Mouse (Mus musculus) spleen, adult 2 months (tissue): ENCODE results near the gene 2810004N23Rik. TPM values are rescaled to one million over a fixed set of nuclear protein-coding genes. Genes with fewer than 3 reads are reported as not detected.

Source experiments
- DNase-seq, 2 experiments: peaks; one replicate each; pipeline versions ENCODE4 v3.0.0 to v3.0.0-alpha.2; 2012 to 2021; ENCODE audit warnings: low spot score in 2 of 2, low read depth in 1 of 2
- H3K27ac ChIP-seq: fragments of 200-500 bp; 2 replicates; pipeline ENCODE4 v1.5.1; 2012; ENCODE audit warnings: low read length, inconsistent platforms; ENCODE audit not compliant: insufficient read depth
- H3K27me3 ChIP-seq: fragments of 200-500 bp; 2 replicates; pipeline ENCODE4 v1.6.1; 2012; ENCODE audit warnings: mild to moderate bottlenecking, moderate library complexity, low read length, inconsistent platforms; ENCODE audit not compliant: control insufficient read depth, insufficient read depth
- H3K36me3 ChIP-seq: fragments of 200-500 bp; 2 replicates; pipeline ENCODE4 v1.6.1; 2012; ENCODE audit warnings: mild to moderate bottlenecking, low read length, inconsistent platforms; ENCODE audit not compliant: control insufficient read depth, insufficient read depth
- H3K4me1 ChIP-seq: fragments of 200-500 bp; 2 replicates; pipeline ENCODE4 v1.6.1; 2011; ENCODE audit warnings: inconsistent platforms; ENCODE audit not compliant: control insufficient read depth, insufficient read depth, insufficient read length
- H3K4me3 ChIP-seq: fragments of 200-500 bp; 2 replicates; pipeline ENCODE4 v1.5.1; 2011; ENCODE audit warnings: mild to moderate bottlenecking, inconsistent platforms; ENCODE audit not compliant: insufficient read depth, insufficient read length; ENCODE audit errors: extremely low read depth
- CTCF ChIP-seq: fragments of 200-500 bp; IDR thresholded peaks from 2 replicates; pipeline ENCODE4 v1.5.1; 2011; ENCODE audit warnings: mild to moderate bottlenecking, inconsistent platforms; ENCODE audit not compliant: insufficient read depth, insufficient read length, insufficient replicate concordance; ENCODE audit errors: extremely low read depth
- POLR2A ChIP-seq: fragments of 200-500 bp; IDR thresholded peaks from 2 replicates; pipeline ENCODE4 v1.6.1; 2011; ENCODE audit warnings: low read depth, low read length, inconsistent platforms
- WGBS: fragments of 180-500 bp; shearing (Covaris S2); methylation state at CpG from one replicate; pipeline ENCODE4 v1.1.7; 2018; 5-methylcytosine and 5-hydroxymethylcytosine counted together
- polyA plus RNA-seq: library from polyadenylated mRNA; depleted of rRNA; stranded (reverse); fragments of >200 nt; gene quantifications from 2 replicates; pipeline ENCODE4 v1.2.3, GENCODE M21; 2012

2810004N23Rik gene
- polyA plus RNA-seq, 1 experiment, result 8.2 TPM

GRCm38 (mm10) chr8:124878946-124879526, 16.1 kb upstream of the 2810004N23Rik start:
- TF ChIP-seq POLR2A, result no peak
- TF ChIP-seq CTCF, result no peak
- Histone ChIP-seq H3K27ac (no peak overlapping the region), H3K4me1 (no peaks in the 10 kb centered on the region), H3K4me3 (no peak overlapping the region), H3K36me3 (peaks cover 65% of the 10 kb centered on the region), H3K27me3 (no peaks in the 10 kb centered on the region)
- 85% methylated on average over 10 of the region's 10 CpGs for WGBS
- DNase-seq, result no peak

- Histone ChIP-seq H3K4me3 (no peak overlapping the region), H3K27ac (no peak overlapping the region), H3K27me3 (no peaks in the 10 kb centered on the region), H3K36me3 (peaks cover 66% of the 10 kb centered on the region), H3K4me1 (no peaks in the 10 kb centered on the region)
- no peak for TF ChIP-seq POLR2A
- no peak for TF ChIP-seq CTCF
- 88% methylated on average over 5 of the region's 5 CpGs for WGBS
- no peak for DNase-seq
Observed at GRCm38 (mm10) chr8:124878141-124878540, 15.2 kb upstream of the 2810004N23Rik start.

- H3K36me3 ChIP-seq, result peaks cover 42% of the 10 kb centered on the region
- no peak overlapping the region for H3K4me3 ChIP-seq
- WGBS, result 90% methylated on average over 5 of the region's 5 CpGs
- no peak for DNase-seq
- H3K4me1 ChIP-seq, result no peaks in the 10 kb centered on the region
- H3K27ac ChIP-seq, result no peak overlapping the region
- TF ChIP-seq POLR2A (no peak), CTCF (no peak)
- H3K27me3 ChIP-seq, result no peaks in the 10 kb centered on the region
Observed at GRCm38 (mm10) chr8:124872690-124873089, 9.8 kb upstream of the 2810004N23Rik start.

DNA sequence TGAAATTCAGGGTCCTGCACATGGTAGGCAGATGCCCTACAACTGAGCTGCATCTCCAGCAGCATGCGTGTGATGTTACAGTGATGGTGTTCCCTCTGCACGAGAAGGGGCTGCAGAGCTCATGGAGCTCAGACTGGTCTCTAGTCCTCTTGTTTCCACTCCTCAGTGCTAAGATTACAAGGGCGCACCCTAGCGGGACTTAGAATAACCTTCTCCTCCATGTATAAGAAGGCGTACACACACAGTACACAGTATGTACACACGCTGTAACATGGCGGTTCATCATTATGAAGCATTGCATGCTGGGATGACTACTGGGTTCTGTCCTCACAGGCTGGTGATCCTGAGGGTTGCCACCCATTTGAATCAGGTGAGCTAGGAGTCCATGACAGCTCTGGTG, 9.2 kb upstream of the 2810004N23Rik start:
- no peak for TF ChIP-seq POLR2A
- no peak for TF ChIP-seq CTCF
- 98% methylated on average over 7 of the region's 7 CpGs for WGBS
- Histone ChIP-seq H3K4me1 (no peaks in the 10 kb centered on the region), H3K27ac (no peak overlapping the region), H3K4me3 (no peak overlapping the region), H3K36me3 (peaks cover 40% of the 10 kb centered on the region), H3K27me3 (no peaks in the 10 kb centered on the region)
- no peak for DNase-seq

- DNase-seq, result no peak
- WGBS, result 98% methylated on average over 7 of the region's 7 CpGs
- Histone ChIP-seq H3K4me3 (no peak overlapping the region), H3K4me1 (0 out of 2 replicates have a peak, but pooled peaks cover 3% of the 10 kb centered on the region), H3K27me3 (no peaks in the 10 kb centered on the region), H3K36me3 (peaks cover 34% of the 10 kb centered on the region), H3K27ac (no peak overlapping the region)
- TF ChIP-seq CTCF (no peak), POLR2A (no peak)
Observed at GRCm38 (mm10) chr8:124871474-124871873, 8.6 kb upstream of the 2810004N23Rik start.

GRCm38 (mm10) chr8:124869708-124870107, 6.8 kb upstream of the 2810004N23Rik start:
- Histone ChIP-seq H3K27ac (no peak overlapping the region), H3K27me3 (no peaks in the 10 kb centered on the region), H3K4me1 (peaks cover 11% of the 10 kb centered on the region; the same call in 1 of the 2 replicates), H3K4me3 (no peak overlapping the region), H3K36me3 (peaks cover 25% of the 10 kb centered on the region)
- no peak for TF ChIP-seq CTCF
- no peak for TF ChIP-seq POLR2A
- no peak for DNase-seq
- 90% methylated on average over 6 of the region's 6 CpGs for WGBS

- Histone ChIP-seq H3K27ac (no peak overlapping the region), H3K4me3 (no peak overlapping the region), H3K4me1 (peaks cover 13% of the 10 kb centered on the region; the same call in 1 of the 2 replicates), H3K27me3 (no peaks in the 10 kb centered on the region), H3K36me3 (peaks cover 8% of the 10 kb centered on the region)
- TF ChIP-seq POLR2A (no peak), CTCF (no peak)
- WGBS, result 86% methylated on average over 2 of the region's 2 CpGs
- no peak for DNase-seq
Observed at GRCm38 (mm10) chr8:124867126-124867525, 4.2 kb upstream of the 2810004N23Rik start.
